Mouse (Mus musculus) C3H10T1/2 (cell line): ENCODE measurements around the gene Rdh14. TPM values are rescaled to one million over a fixed set of nuclear protein-coding genes. Genes with fewer than 3 reads are reported as not detected.

ENCODE experiments used
- polyA plus RNA-seq, 2 experiments: library from polyadenylated mRNA; unstranded; fragments of >200 nt; fragmentation: generic; extraction: Trizol; gene quantifications; one replicate each; pipeline ENCODE4 v1.2.1; 2012; ENCODE audit warnings: missing spikeins in 2 of 2

Rdh14 gene
- polyA plus RNA-seq = 10 to 100 TPM in 1 of 2 experiments, under 1 TPM in 1; 0.90 to 13.6 TPM

DNA sequence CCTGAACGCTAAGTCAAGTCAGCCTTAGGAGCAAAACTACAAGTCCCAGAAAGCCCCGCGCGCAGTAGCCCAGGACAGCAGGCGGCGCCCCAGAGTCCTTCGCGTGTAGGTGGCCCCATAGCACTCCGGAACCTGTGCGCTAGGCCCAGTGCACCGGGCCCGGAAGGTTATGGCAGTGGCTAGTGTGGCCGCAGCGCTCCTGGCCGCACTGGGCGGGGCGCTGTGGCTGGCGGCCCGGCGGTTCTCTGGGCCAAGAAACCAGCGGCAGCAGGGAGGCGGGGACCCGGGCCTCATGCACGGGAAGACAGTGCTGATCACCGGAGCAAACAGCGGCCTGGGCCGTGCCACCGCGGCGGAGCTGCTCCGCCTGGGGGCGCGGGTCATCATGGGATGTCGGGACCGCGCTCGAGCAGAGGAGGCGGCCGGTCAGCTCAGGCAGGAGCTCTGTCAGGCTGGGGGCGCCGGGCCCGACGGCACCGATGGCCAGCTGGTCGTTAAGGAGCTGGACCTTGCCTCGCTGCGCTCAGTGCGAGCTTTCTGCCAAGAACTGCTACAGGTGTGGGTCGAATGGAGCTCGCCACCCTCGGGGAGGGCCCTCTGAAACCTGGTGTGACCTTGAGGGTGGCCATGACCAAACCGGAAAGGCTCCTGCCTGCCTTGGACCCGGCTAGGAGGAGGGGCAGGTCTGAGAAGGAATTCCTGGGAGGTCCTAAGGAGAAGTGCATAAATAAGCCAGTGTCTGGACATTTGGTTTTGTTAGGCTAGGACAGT is at the start of gene Rdh14:
TSS of gene Rdh14 (plus strand) at position 102 of the 771 bp plus-strand sequence.

DNA sequence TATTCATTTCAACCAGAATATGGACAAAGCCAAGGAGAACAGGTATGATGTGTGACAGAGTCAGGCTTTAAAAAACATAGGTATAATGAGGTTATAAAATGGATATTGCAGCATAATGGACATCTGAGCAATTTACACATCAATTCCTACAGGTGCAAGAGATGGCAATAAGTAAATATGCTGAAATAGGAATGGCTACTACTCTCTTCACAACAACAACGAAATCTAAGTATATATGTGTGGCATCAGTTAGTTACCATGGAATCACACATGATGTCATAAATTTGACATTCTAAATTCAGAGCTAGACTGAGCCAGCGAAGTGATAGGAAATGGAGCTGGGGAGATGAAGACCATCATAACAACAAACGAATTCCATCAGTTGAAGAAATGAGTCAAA is 20.9 kb upstream of the Rdh14 start, which contains the start of gene Nt5c1b:
TSS of gene Nt5c1b (plus strand) at position 301 of the 400 bp plus-strand sequence.

Other genes with a start within 250 kb of the Rdh14 start
- gene Nt5c1b, start 20.8 kb upstream of the Rdh14 start, polyA plus RNA-seq = under 1 TPM in 1 of 2 experiments, not detected in 1; 0.04 TPM